Mouse (Mus musculus): Measurements from ENCODE around the gene Gm10134. TPM values are rescaled to one million over a fixed set of nuclear protein-coding genes. Genes with fewer than 3 reads are reported as not detected.

The Gm10134 gene
- total RNA-seq, 2 experiments from 2014 or later = not detected

DNA sequence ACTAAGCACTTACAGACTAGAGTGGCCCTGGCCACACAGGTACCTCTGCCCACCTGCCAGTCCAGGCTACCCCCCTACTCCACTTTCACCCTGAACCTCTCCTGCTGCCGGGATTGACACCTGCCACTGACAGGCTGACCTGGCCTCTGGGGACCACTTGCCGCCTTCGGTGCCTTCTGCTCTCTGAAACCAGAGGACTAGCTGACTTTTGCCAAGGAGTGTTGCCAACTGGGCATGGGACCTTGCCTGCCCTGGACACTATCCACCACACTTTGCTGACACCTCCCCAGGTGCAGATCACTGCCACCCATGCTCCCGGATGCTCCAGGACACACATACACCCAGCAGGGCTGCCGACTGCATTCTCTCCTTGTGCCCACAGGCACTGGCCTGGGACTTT, 46.4 kb downstream of the Gm10134 start:
- DNase-seq (ENCODE audit: low spot score in 2 of 2) = no peak

Other genes starting within 250 kb of the Gm10134 start
- 10 to 100 TPM; 14.1 to 15.4 TPM for gene Ppp1r26, start 59.3 kb upstream of the Gm10134 start, total RNA-seq (2021)
- gene 1700007K13Rik, start 39.8 kb upstream of the Gm10134 start, total RNA-seq (2021) = 1 to 10 TPM; 3.3 to 6.8 TPM
- gene Mrps2, start 38.0 kb upstream of the Gm10134 start, total RNA-seq (2021) = 10 to 100 TPM; 36.8 to 37.3 TPM
- gene Gbgt1, start 9.2 kb upstream of the Gm10134 start, total RNA-seq (2021) = 1 to 10 TPM; 1.4 to 2.1 TPM
- 100 to 1,000 TPM; 150 to 155 TPM for gene Ralgds, start 7.0 kb downstream of the Gm10134 start, total RNA-seq (2021)
- not detected for gene Cel, start 57.3 kb downstream of the Gm10134 start, total RNA-seq (2021)
- gene Gtf3c5, start 77.7 kb downstream of the Gm10134 start, total RNA-seq (2021) = 10 to 100 TPM; 17.0 to 18.1 TPM
- gene Gfi1b, start 115.9 kb downstream of the Gm10134 start, total RNA-seq (2021) = not detected
- gene Tsc1, start 135.1 kb downstream of the Gm10134 start, total RNA-seq (2021) = 10 to 100 TPM; 39.7 to 43.6 TPM
- 1 to 10 TPM in 1 of 2 experiments, not detected in 1; 2.0 TPM for gene Spaca9, start 193.6 kb downstream of the Gm10134 start, total RNA-seq (2021)
- gene Ak8, start 194.1 kb downstream of the Gm10134 start, total RNA-seq (2021) = 1 to 10 TPM in 1 of 2 experiments, under 1 TPM in 1; 0.67 to 1.5 TPM

All from layer of hippocampus, postnatal 14 days (tissue).